Mouse (Mus musculus): ENCODE results near the gene Usb1. TPM values are rescaled to one million over a fixed set of nuclear protein-coding genes. Genes with fewer than 3 reads are reported as not detected.

The Usb1 gene
- polyA plus RNA-seq, 1 experiment, result 21.2 TPM

- Histone ChIP-seq H3K27me3 (ENCODE audit: control insufficient read depth, insufficient read depth, low read length) (no peaks in the 10 kb centered on the region), H3K4me3 (ENCODE audit: low read depth, low read length) (no peak overlapping the region), H3K36me3 (ENCODE audit: control insufficient read depth, insufficient read depth, low read length) (peaks cover 28% of the 10 kb centered on the region), H3K4me1 (ENCODE audit: control insufficient read depth, insufficient read depth, insufficient read length, low read length) (no peaks in the 10 kb centered on the region), H3K27ac (ENCODE audit: insufficient read depth, low read depth, low read length) (no peak overlapping the region)
- TF ChIP-seq POLR2A (IDR thresholded peaks at IDR 0.05; ENCODE audit: low read depth, low read length), result no peak
- no peak for TF ChIP-seq CTCF (IDR thresholded peaks at IDR 0.05; ENCODE audit: extremely low read depth, insufficient read length, insufficient replicate concordance, low read depth, low read length)
Observed at GRCm38 (mm10) chr8:95336363-95336762, 4.3 kb downstream of the Usb1 start.

GRCm38 (mm10) chr8:95341721-95342120 is 9.6 kb downstream of the Usb1 start:
- WGBS, result 29% methylated on average over 5 of the region's 5 CpGs
- Histone ChIP-seq H3K27me3 (ENCODE audit: control insufficient read depth, insufficient read depth, low read length) (no peaks in the 10 kb centered on the region), H3K27ac (ENCODE audit: insufficient read depth, low read depth, low read length) (no peak overlapping the region), H3K4me1 (ENCODE audit: control insufficient read depth, insufficient read depth, insufficient read length, low read length) (no peaks in the 10 kb centered on the region), H3K36me3 (ENCODE audit: control insufficient read depth, insufficient read depth, low read length) (peaks cover 36% of the 10 kb centered on the region), H3K4me3 (ENCODE audit: low read depth, low read length) (no peak overlapping the region)
- TF ChIP-seq CTCF (IDR thresholded peaks at IDR 0.05; ENCODE audit: extremely low read depth, insufficient read length, insufficient replicate concordance, low read depth, low read length), result no peak
- no peak for TF ChIP-seq POLR2A (IDR thresholded peaks at IDR 0.05; ENCODE audit: low read depth, low read length)

- Histone ChIP-seq H3K36me3 (ENCODE audit: control insufficient read depth, insufficient read depth, low read length) (peaks cover 22% of the 10 kb centered on the region), H3K27me3 (ENCODE audit: control insufficient read depth, insufficient read depth, low read length) (no peaks in the 10 kb centered on the region), H3K4me3 (ENCODE audit: low read depth, low read length) (no peak overlapping the region), H3K27ac (ENCODE audit: insufficient read depth, low read depth, low read length) (no peak overlapping the region), H3K4me1 (ENCODE audit: control insufficient read depth, insufficient read depth, insufficient read length, low read length) (no peaks in the 10 kb centered on the region)
- WGBS, result 88% methylated on average over 6 of the region's 6 CpGs
- TF ChIP-seq CTCF (IDR thresholded peaks at IDR 0.05; ENCODE audit: extremely low read depth, insufficient read length, insufficient replicate concordance, low read depth, low read length), result no peak
- TF ChIP-seq POLR2A (IDR thresholded peaks at IDR 0.05; ENCODE audit: low read depth, low read length), result no peak
Observed at GRCm38 (mm10) chr8:95344668-95345067, 12.6 kb downstream of the Usb1 start.

GRCm38 (mm10) chr8:95346643-95347545 is 14.8 kb downstream of the Usb1 start:
- H3K27me3 ChIP-seq (ENCODE audit: control insufficient read depth, insufficient read depth, low read length), result no peaks in the 10 kb centered on the region

GRCm38 (mm10) chr8:95348356-95348755 is 16.3 kb downstream of the Usb1 start:
- Histone ChIP-seq H3K27ac (ENCODE audit: insufficient read depth, low read depth, low read length) (no peak overlapping the region), H3K4me3 (ENCODE audit: low read depth, low read length) (no peak overlapping the region), H3K36me3 (ENCODE audit: control insufficient read depth, insufficient read depth, low read length) (peaks cover 13% of the 10 kb centered on the region; the same call in 1 of the 2 replicates), H3K27me3 (ENCODE audit: control insufficient read depth, insufficient read depth, low read length) (no peaks in the 10 kb centered on the region), H3K4me1 (ENCODE audit: control insufficient read depth, insufficient read depth, insufficient read length, low read length) (peaks cover 1% of the 10 kb centered on the region; the same call in 1 of the 2 replicates)
- WGBS, result 81% methylated on average over 2 of the region's 2 CpGs
- no peak for TF ChIP-seq POLR2A (IDR thresholded peaks at IDR 0.05; ENCODE audit: low read depth, low read length)
- TF ChIP-seq CTCF (IDR thresholded peaks at IDR 0.05; ENCODE audit: extremely low read depth, insufficient read length, insufficient replicate concordance, low read depth, low read length), result no peak

More at GRCm38 (mm10) chr8:95346643-95347545, 14.8 kb downstream of the Usb1 start:
- WGBS, result 51% methylated on average over 8 of the region's 8 CpGs
- Histone ChIP-seq H3K27ac (ENCODE audit: insufficient read depth, low read depth, low read length) (no peak overlapping the region), H3K4me1 (ENCODE audit: control insufficient read depth, insufficient read depth, insufficient read length, low read length) (no peaks in the 10 kb centered on the region), H3K36me3 (ENCODE audit: control insufficient read depth, insufficient read depth, low read length) (peaks cover 19% of the 10 kb centered on the region; the same call in 1 of the 2 replicates), H3K4me3 (ENCODE audit: low read depth, low read length) (no peak overlapping the region)
- TF ChIP-seq POLR2A (IDR thresholded peaks at IDR 0.05; ENCODE audit: low read depth, low read length), result no peak
- peak; percentile 72; the same call in 1 of the 2 replicates for TF ChIP-seq CTCF (IDR thresholded peaks at IDR 0.05; ENCODE audit: extremely low read depth, insufficient read length, insufficient replicate concordance, low read depth, low read length)

GRCm38 (mm10) chr8:95348811-95349630 is 16.9 kb downstream of the Usb1 start:
- no peak overlapping the region for H3K27ac ChIP-seq (ENCODE audit: insufficient read depth, low read depth, low read length)

More at GRCm38 (mm10) chr8:95348811-95349630, 16.9 kb downstream of the Usb1 start:
- Histone ChIP-seq H3K4me3 (ENCODE audit: low read depth, low read length) (no peak overlapping the region), H3K36me3 (ENCODE audit: control insufficient read depth, insufficient read depth, low read length) (peaks cover 7% of the 10 kb centered on the region; the same call in 1 of the 2 replicates), H3K27me3 (ENCODE audit: control insufficient read depth, insufficient read depth, low read length) (no peaks in the 10 kb centered on the region), H3K4me1 (ENCODE audit: control insufficient read depth, insufficient read depth, insufficient read length, low read length) (peaks cover 1% of the 10 kb centered on the region; the same call in 1 of the 2 replicates)
- 18% methylated on average over 19 of the region's 19 CpGs for WGBS
- TF ChIP-seq POLR2A (IDR thresholded peaks at IDR 0.05; ENCODE audit: low read depth, low read length) (no peak), CTCF (IDR thresholded peaks at IDR 0.05; ENCODE audit: extremely low read depth, insufficient read length, insufficient replicate concordance, low read depth, low read length) (no peak)

Data from small intestine, adult 2 months (tissue).